Mouse (Mus musculus) kidney, adult 11 months (tissue): ENCODE results near the gene Samd15.

ENCODE experiments used
- DNase-seq: peaks from one replicate; pipeline ENCODE4 v3.0.0; 2022

Samd15 gene

DNA sequence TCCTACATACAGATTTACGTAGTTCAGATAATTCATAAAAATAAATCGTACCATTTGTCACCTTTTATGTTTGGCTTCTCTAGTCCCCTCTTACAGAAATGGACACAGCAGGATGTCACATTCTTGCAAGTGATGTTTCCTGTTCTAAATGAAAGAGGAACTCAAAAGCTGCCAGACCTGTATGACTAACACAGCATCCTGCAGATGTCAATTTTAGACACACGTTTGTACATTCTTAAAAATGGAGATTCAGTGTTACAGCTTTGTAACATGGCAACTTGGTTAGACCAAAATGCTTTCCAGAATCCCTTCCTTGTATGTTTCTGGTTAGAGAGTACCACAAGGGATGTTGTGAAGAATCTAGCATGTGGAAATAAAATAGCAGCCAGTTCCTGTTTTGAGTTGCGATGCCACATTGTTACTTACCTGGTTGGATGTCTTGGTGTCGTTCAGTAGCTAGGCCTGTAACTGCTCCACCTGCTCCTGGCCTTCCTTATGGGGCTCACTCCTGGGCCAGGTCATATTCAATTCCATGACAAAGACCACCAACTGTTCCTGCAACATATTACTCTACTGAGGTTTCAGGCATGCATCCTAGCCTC, 37.5 kb downstream of the Samd15 start:
- DNase-seq = no peak

- no peak for DNase-seq
Observed at GRCm38 (mm10) chr12:87238632-87239031, 39.1 kb downstream of the Samd15 start, which contains the start of gene Noxred1. Gene Noxred1, minus strand, starts transcription at chr12:87238732.

DNA sequence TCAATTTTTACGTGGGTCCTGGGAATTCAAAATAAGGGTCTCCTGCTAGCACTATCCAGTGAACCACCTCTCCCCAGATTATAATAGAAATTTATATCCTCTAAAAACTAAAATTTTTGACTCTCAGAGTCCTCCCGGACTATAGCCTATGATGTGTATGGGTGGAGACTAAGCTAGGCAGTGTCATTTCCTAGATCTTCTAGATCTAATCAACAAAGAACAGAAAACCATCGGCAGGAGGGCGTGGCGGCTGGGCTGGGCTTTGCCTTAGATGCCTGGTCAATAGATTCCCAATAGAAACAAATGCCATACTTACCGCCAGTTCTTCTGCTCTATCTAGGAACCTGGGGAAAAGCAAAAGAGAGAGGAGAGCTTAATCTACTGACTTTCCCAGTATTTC, 50.6 kb downstream of the Samd15 start:
- DNase-seq = no peak

GRCm38 (mm10) chr12:87253878-87254277, 54.4 kb downstream of the Samd15 start:
- no peak for DNase-seq

GRCm38 (mm10) chr12:87256629-87257028, 57.1 kb downstream of the Samd15 start:
- DNase-seq = no peak

GRCm38 (mm10) chr12:87260562-87260961, 61.0 kb downstream of the Samd15 start:
- DNase-seq = no peak
